Mouse (Mus musculus): Measurements from ENCODE around the gene Ifnar2.
A peak's percentile ranks its signal among the peaks of the same experiment; 100 is the strongest.

Ifnar2 gene

GRCm38 (mm10) chr16:91358555-91358954, 14.0 kb upstream of the Ifnar2 start:
- peak; percentile 80 for DNase-seq (ENCODE audit: low read depth)

GRCm38 (mm10) chr16:91359531-91359930, 13.1 kb upstream of the Ifnar2 start:
- no peak for DNase-seq (ENCODE audit: low read depth)

GRCm38 (mm10) chr16:91360162-91360561, 12.4 kb upstream of the Ifnar2 start:
- DNase-seq (ENCODE audit: low read depth), result no peak

DNA sequence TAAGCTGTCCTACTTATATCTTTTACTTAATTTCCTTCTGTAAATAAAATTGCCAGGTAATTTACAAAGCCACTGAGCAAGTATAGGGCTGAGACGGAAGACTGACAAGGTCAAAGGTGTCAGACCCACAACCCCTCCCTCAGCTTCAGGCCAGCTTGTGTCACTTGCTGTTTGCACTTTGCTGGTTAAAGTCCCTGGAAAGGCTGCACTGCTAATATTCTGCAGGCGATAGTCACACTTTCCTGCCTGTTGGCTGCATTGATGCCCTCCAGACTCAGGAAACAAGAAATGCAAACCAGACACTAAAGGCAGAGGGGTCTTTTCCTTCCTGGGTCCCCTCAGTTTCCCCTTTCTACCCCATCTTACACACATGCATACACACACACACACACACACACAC, 10.6 kb upstream of the Ifnar2 start:
- DNase-seq (ENCODE audit: low read depth), result no peak

DNA sequence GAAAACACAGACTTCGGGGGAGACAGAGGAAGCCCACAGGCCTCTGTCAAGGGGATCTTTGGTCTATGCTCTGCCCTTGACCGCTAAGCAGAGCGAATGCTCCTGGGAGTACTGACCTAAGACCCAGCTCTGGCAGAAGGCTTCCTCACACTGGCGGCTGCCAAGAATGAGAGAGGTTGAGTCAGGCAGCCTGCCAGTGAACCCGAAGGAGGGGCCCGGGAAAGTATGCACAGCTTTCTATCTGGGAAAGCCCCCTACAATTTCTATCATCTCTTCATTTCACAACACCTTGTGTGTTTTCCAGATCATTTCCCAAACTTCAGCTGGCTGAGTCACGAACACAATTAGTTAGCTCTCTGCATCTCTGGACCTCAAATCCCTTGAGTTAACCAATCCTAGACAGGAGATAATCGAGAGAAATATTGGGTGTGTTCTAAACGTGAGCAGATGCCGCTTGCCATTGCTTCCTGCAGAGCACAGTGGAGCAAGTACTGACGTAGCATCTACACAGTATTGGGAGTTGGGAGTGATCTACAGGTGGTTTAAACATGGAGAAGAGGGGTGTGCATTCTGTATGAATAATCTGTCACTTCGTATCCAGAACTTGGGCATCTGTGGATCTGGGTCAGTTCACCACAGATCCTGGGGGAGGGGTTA, 9.8 kb upstream of the Ifnar2 start:
- no peak for DNase-seq (ENCODE audit: low read depth)

DNA sequence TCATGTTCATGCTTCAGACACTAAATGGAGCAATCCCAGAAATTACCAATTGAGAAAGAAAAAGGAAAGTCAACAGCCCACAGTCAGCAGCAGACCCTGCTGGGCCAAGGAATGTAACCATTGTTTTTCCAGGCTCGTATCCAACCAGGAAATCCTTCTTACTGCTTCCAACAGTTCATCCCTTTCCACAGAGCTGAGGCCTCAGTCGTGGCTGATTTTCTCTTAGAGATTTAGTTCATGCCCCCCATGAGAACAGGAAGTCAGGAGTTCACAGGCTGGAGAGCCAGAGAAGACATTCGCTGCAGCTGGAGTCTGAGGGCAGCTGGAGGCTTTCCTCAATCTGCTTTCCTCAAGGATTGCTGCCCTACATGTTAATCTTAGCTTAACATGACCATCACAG, 9.1 kb upstream of the Ifnar2 start:
- no peak for DNase-seq (ENCODE audit: low read depth)

DNA sequence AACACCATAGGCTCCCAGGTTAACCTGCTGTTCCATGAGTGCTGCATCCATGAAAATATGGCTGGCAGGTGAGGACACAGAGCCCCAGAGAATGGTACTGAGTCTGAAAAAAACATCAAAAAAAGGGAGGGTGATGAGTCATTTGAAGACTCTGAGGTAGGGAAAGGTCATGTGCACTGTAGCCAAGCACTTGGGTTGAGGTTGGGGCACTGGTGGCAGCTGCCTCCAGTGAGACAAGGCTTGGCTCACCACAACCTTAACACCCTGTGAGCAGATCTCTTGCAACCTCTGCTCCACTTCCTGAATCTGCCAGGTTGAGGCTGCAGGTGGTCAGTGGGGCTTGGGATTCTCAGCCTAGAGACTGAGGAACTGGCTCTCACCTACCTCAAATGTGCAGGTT, 6.0 kb upstream of the Ifnar2 start:
- DNase-seq (ENCODE audit: low read depth), result no peak

DNA sequence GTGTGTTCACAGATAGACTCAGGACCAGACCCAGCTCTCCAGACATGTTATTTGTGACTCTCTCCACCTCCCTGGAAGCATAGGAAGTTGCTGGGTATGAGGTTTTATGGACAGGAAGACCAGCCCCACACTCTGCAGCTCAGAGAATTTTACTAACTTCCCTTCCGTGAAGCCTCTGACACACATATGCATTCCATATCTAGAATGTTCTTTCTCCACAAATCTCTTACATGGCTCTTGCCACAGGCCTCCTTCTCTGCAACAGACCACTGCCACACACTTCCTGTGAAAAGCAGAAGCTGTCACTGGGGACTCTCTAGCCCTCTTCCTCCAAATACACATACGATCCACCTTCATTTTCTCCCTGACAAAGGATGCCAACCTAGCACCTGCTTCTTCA, 5.5 kb upstream of the Ifnar2 start:
- DNase-seq (ENCODE audit: low read depth), result no peak

DNA sequence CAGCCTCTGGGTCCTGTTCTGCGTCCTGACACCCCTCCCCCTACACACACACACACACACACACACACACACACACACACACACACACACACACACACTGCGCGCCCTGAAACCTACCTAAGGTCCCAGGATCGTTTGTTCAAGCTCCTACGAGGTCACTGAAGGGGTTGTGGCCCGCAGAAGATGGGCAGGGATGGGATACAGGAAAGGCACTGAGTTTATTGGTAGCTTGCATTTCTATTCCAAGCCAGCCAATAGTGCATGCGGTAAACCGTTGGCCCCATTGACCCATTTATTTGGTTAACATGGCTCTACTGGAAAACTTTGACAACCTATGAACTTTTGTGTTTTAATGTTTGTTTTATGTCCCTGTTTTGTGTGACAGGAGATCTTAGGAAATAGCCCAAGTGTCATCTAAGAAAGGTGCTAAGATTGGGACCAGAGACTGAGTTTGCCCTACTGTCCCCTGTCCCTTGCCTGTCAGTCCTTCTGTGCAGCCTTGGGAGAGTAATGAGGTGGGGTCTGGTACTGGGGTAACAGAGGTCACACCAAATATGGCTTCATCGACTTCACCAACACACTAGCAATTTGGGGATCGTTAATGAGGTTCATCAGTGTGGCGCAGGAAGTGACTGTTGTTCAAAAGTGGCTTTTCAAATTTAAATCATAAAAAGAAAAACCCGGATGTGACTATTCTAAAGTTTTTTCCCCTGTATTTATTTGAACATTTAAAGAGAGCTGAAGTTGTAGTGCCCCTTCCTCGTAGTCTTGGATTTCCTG, 1.1 kb downstream of the Ifnar2 start:
- DNase-seq (ENCODE audit: low read depth), result no peak

GRCm38 (mm10) chr16:91374253-91374634, 1.7 kb downstream of the Ifnar2 start:
- no peak for DNase-seq (ENCODE audit: low read depth)

GRCm38 (mm10) chr16:91376701-91377100, 4.1 kb downstream of the Ifnar2 start:
- no peak for DNase-seq (ENCODE audit: low read depth)

DNA sequence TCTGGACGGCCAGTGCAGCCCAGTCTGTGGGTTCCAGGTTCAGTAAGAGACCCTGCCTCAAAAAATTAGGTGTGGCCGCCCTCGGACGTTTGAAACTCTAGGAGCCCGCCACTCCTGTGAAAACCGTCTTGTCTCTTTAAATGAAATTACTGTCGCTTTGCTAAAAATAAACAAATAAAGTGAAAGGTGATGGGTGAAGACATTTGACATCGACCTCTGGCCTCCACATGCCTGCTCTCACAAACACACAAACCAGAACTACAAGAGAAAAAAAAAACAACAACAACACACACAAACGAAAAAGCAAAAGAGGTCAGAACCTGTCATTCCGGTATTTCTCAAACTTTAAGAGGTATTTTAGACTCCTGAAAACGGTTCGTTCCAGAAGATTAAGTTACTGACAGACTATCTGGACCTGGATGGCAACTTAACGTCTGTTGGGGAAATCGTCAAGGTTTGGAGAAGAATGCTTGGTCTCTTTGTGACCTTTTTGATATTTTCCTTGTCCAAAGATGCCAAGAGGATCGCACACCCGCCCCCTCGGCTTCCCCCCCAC, 5.9 kb downstream of the Ifnar2 start:
- DNase-seq (ENCODE audit: low read depth), result no peak

GRCm38 (mm10) chr16:91378991-91379390, 6.4 kb downstream of the Ifnar2 start:
- no peak for DNase-seq (ENCODE audit: low read depth)

- no peak for DNase-seq (ENCODE audit: low read depth)
Observed at GRCm38 (mm10) chr16:91379412-91379811, 6.8 kb downstream of the Ifnar2 start.

DNA sequence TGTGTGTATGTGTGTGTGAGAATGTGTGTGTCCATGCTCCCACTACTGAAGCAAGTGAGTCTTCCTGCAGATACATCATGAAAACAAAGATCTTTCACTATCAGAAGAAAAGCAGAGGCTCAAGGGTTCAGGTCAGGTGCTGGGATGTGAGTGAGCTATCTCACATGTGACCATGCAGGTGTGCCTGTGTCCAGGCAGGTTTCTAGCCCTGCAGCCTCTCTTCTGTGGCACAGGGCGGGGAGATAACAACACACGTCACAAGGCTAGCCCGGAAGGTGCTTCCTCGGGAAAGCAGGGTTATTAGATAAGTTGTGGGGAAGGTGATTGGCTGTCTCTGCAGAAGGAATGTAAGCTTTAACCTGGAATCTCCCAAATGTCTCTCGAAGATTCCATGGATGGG, 7.6 kb downstream of the Ifnar2 start:
- no peak for DNase-seq (ENCODE audit: low read depth)

GRCm38 (mm10) chr16:91381606-91382005, 9.0 kb downstream of the Ifnar2 start:
- no peak for DNase-seq (ENCODE audit: low read depth)

DNA sequence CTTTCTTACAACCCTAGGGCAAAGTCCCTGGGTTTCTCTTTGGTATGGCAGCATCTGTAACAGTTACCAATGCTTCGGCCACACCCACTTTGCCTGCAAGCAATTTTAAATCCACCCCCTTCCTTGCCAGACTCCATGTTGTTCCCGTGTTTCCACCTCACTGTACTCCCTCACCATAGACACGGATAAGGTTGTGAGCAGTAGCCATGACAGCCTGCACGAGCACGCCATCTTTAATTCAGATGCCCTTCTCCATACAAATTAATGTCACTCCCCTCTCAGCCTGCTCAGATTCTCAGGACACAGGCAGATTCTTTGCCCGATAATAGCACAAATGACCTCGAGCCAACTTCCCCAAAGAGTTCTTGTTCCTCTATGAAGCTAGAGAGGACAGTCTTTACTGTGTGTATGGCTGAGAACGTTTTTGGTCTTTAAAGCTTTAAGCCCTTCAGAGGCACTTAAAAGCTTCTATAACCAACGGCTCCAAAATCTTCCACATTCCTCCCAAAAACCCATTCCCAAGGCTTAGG, 9.7 kb downstream of the Ifnar2 start:
- no peak for DNase-seq (ENCODE audit: low read depth)

DNA sequence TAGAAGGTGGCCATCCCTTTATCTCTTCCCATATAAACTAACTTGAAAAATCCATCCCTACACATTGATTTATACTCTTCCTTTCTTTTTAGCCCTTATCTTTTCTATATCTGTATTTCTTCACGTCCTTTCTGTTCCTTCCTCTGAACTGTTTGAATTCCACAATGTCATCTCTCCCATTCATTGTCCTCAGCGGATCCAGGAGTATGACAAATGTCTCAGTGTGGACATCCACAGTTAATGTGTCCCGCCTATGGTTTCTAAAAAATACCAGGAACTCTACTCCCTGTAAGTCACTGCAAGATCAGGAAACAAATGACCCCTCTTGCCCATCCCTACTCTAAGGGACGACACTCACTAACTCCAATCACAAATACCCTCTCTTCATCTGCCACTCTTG, 11.6 kb downstream of the Ifnar2 start:
- no peak for DNase-seq (ENCODE audit: low read depth)

- DNase-seq (ENCODE audit: low read depth), result no peak
Observed at GRCm38 (mm10) chr16:91385621-91386020, 13.0 kb downstream of the Ifnar2 start.

DNA sequence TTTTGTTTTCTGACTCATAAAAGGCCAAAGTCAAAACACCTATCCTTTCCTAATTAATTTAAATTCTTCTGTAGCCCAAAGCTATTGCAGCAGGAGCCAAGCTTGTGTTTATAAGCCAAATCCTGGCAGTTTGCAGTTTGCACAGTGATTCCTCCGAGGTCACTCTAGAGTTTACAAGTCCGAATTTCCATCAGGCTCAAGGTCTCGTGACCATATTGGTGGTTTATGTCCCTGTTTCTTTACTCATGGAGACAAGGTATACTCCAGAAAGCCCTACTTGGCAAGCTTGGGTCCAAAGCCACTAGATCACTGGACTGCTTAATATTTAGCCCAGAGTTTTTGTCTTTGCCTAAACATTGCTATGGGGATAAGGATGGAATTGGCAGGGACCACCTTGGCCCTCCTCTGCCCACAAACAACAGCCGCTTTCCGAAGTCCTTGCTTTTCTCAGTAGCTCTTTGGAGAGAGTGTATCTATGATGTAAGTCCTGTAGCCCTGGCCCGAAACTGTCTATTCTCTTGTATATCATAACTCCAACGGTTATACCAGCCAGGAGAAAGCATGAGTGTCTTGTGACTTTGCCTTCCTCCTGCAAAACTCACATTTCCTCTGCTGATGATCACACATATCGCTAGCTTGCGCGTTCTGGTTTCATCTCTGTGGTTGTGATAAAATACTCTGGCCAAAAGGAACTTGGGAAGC, 14.0 kb downstream of the Ifnar2 start:
- DNase-seq (ENCODE audit: low read depth), result no peak

- no peak for DNase-seq (ENCODE audit: low read depth)
Observed at GRCm38 (mm10) chr16:91387121-91387486, 14.5 kb downstream of the Ifnar2 start.

- DNase-seq (ENCODE audit: low read depth), result no peak
Observed at GRCm38 (mm10) chr16:91390100-91390499, 17.5 kb downstream of the Ifnar2 start.

DNA sequence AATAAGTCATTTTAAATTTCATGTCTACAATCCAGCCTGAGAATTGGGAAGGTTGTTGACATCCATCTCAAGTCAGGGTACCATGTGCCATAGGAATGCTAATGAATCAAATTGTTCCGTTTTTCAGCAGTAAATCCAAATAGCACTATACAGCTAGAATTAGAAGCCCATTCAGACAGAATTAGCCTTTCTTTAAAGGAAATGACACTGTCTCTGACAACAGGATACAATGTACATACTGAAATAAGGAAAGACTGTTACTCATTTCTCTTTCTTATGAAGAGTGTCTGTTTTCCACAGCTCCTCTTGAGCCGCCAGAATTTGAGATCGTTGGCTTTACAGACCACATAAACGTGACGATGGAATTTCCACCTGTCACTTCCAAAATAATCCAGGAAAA, 18.8 kb downstream of the Ifnar2 start, which contains the start of gene Gm21970:
Gm21970 (plus strand) TSS at position 301 of the 400 bp plus-strand sequence.
- DNase-seq (ENCODE audit: low read depth), result no peak
